Mouse (Mus musculus) right cerebral cortex, adult 2 months (tissue): ENCODE results near the gene Maml1.
A peak's percentile ranks its signal among the peaks of the same experiment; 100 is the strongest.

Source experiments
- DNase-seq, 2 experiments: peaks; one replicate each; pipeline ENCODE4 v3.0.0; 2021 to 2022; ENCODE audit warnings: low spot score in 2 of 2

Maml1 gene

GRCm38 (mm10) chr11:50223783-50224662, 68.1 kb downstream of the Maml1 start:
- no peak for DNase-seq

GRCm38 (mm10) chr11:50222559-50223276, 69.4 kb downstream of the Maml1 start:
- DNase-seq: no peak

- DNase-seq: no peak
Measured at GRCm38 (mm10) chr11:50219833-50220232, 72.3 kb downstream of the Maml1 start.

GRCm38 (mm10) chr11:50217811-50218210, 74.3 kb downstream of the Maml1 start:
- no peak for DNase-seq

- DNase-seq: no peak
Measured at GRCm38 (mm10) chr11:50216724-50217366, 75.3 kb downstream of the Maml1 start.

- no peak for DNase-seq
Measured at GRCm38 (mm10) chr11:50215633-50216032, 76.5 kb downstream of the Maml1 start.

- no peak for DNase-seq
Measured at GRCm38 (mm10) chr11:50214631-50215030, 77.5 kb downstream of the Maml1 start.

- DNase-seq: peak in 1 of 2 experiments; percentile 50
Measured at GRCm38 (mm10) chr11:50212848-50213758, 79.0 kb downstream of the Maml1 start.

GRCm38 (mm10) chr11:50212060-50212739, 79.9 kb downstream of the Maml1 start:
- no peak for DNase-seq

- no peak for DNase-seq
Measured at GRCm38 (mm10) chr11:50211322-50212059, 80.6 kb downstream of the Maml1 start.

- DNase-seq: peak; percentile 84 to 89
Measured at GRCm38 (mm10) chr11:50210505-50211151, 81.5 kb downstream of the Maml1 start, which contains the start of the genes Sqstm1 and Mgat4b. Gene Sqstm1 (minus strand): TSS chr11:50210827. Gene Mgat4b (plus strand): TSS chr11:50210890.

- peak; percentile 77 to 79 for DNase-seq
Measured at GRCm38 (mm10) chr11:50210101-50210504, 82.0 kb downstream of the Maml1 start.

GRCm38 (mm10) chr11:50208039-50208438, 84.1 kb downstream of the Maml1 start:
- DNase-seq: no peak

- no peak for DNase-seq
Measured at GRCm38 (mm10) chr11:50207344-50207743, 84.8 kb downstream of the Maml1 start.

GRCm38 (mm10) chr11:50206037-50206436, 86.1 kb downstream of the Maml1 start:
- DNase-seq: no peak
